Mouse (Mus musculus) liver, embryonic 14.5 days (tissue): ENCODE data around the gene Cct8l1. TPM values are rescaled to one million over a fixed set of nuclear protein-coding genes. Genes with fewer than 3 reads are reported as not detected.

Experiments
- ATAC-seq: fragments of 200-750 bp; cut with Nextera tagmentation; 2 replicates; pipeline ENCODE4 v1.8.0; 2017; ENCODE audit warnings: moderate number of reproducible peaks, mild to moderate bottlenecking, moderate library complexity; ENCODE audit not compliant: insufficient read depth
- DNase-seq, 3 experiments: peaks; one replicate each; pipeline ENCODE4 v3.0.0-alpha.2; 2012 to 2013; ENCODE audit warnings: low read depth in 3 of 3, low spot score in 3 of 3
- H3K27ac ChIP-seq: fragments of 300-500 bp; sonication (generic); 2 replicates; pipeline ENCODE4 v1.5.1; 2014; ENCODE audit warnings: moderate library complexity, mild to moderate bottlenecking, control low read depth, inconsistent platforms
- H3K27me3 ChIP-seq: fragments of 300-500 bp; sonication (generic); 2 replicates; pipeline ENCODE4 v1.6.1; 2014; ENCODE audit warnings: mild to moderate bottlenecking, low read length, moderate library complexity; ENCODE audit not compliant: control insufficient read depth, insufficient read depth
- H3K36me3 ChIP-seq: fragments of 300-500 bp; sonication (generic); replicated peaks from 2 replicates; pipeline ENCODE4 v1.6.1; 2014; ENCODE audit warnings: low read depth; ENCODE audit not compliant: control insufficient read depth, insufficient read depth
- H3K4me1 ChIP-seq, 2 experiments: fragments of 200-500 bp in 1 of 2; fragments of 300-500 bp in 1 of 2; sonication (generic) in 1 of 2; replicated peaks; 2 replicates each; pipeline ENCODE4 v1.6.1; 2012 to 2014; ENCODE audit warnings: antibody characterized with exemption in 1 of 2, inconsistent platforms in 1 of 2, low read length in 1 of 2; ENCODE audit not compliant: control insufficient read depth in 2 of 2, insufficient read depth in 2 of 2
- H3K4me2 ChIP-seq: fragments of 300-500 bp; sonication (generic); 2 replicates; pipeline ENCODE4 v1.6.1; 2014; ENCODE audit warnings: low read depth, mild to moderate bottlenecking, control low read depth, moderate library complexity
- H3K4me3 ChIP-seq, 2 experiments: fragments of 200-500 bp in 1 of 2; fragments of 300-500 bp in 1 of 2; sonication (generic) in 1 of 2; 2 replicates each; pipeline ENCODE4 v1.5.1; 2012 to 2014; ENCODE audit warnings: low read depth in 2 of 2, low read length in 2 of 2, mild to moderate bottlenecking in 2 of 2, control low read depth in 1 of 2, inconsistent platforms in 1 of 2, moderate library complexity in 1 of 2; ENCODE audit not compliant: insufficient read depth in 1 of 2
- H3K9ac ChIP-seq: fragments of 300-500 bp; sonication (generic); replicated peaks from 2 replicates; pipeline ENCODE4 v1.6.1; 2014; ENCODE audit warnings: mild to moderate bottlenecking, control low read depth, moderate library complexity
- H3K9me3 ChIP-seq: fragments of 300-500 bp; sonication (generic); 2 replicates; pipeline ENCODE4 v1.6.1; 2016; ENCODE audit warnings: low read length, mixed read lengths; ENCODE audit not compliant: control insufficient read depth
- CTCF ChIP-seq: IDR thresholded peaks from 2 replicates; pipeline ENCODE4 v1.5.1; 2016; ENCODE audit warnings: antibody characterized with exemption, low read depth, control low read depth
- EP300 ChIP-seq: IDR thresholded peaks from 2 replicates; pipeline ENCODE4 v1.6.1; 2016; ENCODE audit warnings: antibody characterized with exemption, low read depth
- WGBS: fragments of 180-500 bp; shearing (Covaris S2); extraction: QIAGEN DNeasy Blood & Tissue Kit; methylation state at CpG from one replicate; pipeline ENCODE4 v1.1.7; 2014; ENCODE audit not compliant: insufficient replicate concordance; 5-methylcytosine and 5-hydroxymethylcytosine counted together
- polyA plus RNA-seq, 2 experiments: library from polyadenylated mRNA; depleted of rRNA in 1 of 2; stranded (reverse) in 1 of 2; unstranded in 1 of 2; fragments of >200 nt; fragmentation: Nextera tagmentation in 1 of 2; extraction: Ambion mirVana in 1 of 2; gene quantifications; 2 replicates each; pipeline versions ENCODE4 v1.2.1 to v1.2.3; 2012 to 2014

Cct8l1 gene
- polyA plus RNA-seq, 2 experiments: not detected

DNA sequence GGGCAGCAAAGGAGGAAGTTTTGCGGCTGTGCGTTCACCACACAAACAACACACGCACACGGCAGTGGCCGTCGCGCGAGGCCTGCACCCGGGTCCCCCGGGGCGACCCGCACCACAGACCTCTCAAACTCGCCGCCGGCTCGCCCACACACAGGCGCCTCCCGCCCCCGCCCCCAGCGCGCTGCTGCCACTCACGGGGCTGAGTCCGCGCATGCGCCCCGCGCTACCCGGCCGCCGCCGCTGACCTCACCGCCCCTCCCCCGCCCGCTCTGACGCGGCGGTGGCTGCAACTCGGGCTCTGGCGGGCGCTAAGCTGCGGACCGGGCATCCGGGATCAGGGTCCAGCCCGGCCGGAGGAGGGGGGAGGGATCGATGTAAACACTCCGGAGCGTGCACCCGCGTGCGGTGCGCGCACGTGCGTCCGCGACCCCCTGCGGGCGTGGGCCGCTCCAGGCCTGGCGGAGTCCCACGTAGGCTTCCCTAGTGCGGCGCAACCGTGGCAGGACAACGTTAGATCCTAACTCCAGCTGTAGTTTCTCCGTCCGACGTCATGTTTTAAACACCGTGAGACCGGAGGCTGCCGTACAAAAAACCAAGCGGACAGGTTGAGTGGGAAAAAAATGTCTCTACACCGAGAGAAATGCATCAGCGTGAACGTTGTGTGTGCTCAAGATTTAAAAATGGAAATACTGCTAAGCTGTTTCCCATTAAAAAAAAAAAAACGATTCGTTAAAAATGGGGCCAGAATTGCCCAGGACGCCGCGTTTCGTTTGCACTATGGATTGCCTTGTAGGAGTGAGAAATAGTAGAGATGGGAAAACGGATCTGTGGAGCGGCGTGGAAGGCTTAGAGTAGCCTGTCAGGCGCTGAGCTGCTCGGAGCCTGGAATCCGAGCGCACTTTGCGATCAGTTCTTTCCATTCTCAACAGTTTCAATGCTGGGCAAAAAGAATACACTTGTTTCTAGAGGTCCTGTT lies 16.2 kb upstream of the Cct8l1 start:
- peak overlapping the region; percentile 100 for H3K27ac ChIP-seq
- peak overlapping the region; percentile 74 to 97 for H3K4me3 ChIP-seq
- no peaks in the 10 kb centered on the region for H3K9me3 ChIP-seq
- ATAC-seq (peak; percentile 78), DNase-seq (peak; percentile 83 to 85 (median 85))
- no peaks in the 10 kb centered on the region for H3K36me3 ChIP-seq
- peaks cover 7 to 12% of the 10 kb centered on the region in 2 experiments for H3K4me1 ChIP-seq
- WGBS: under 1% methylated on average over 78 of the region's 90 CpGs
- H3K27me3 ChIP-seq: no peaks in the 10 kb centered on the region
- TF ChIP-seq CTCF: no peak
- TF ChIP-seq EP300: no peak
- H3K9ac ChIP-seq: peak overlapping the region; percentile 99
- H3K4me2 ChIP-seq: peak overlapping the region; percentile 99

DNA sequence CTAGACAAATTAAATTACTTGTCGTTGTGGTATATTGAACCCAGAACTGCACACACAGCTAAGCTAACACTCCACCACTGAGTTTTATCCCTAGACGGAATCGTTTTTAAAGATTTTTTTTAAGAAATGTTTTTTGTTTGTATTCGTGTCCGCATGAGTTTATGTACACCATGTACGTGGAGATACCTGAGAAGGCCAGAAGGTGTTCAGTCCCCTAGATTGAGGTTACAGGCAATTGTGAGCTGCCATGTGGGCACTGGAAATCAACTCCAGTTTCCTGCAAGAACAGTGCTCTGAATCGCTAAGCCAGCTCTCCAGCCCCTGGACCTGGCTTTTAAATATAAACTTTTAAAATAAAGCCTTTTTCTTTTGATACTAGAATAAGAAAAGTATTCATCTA lies 15.2 kb upstream of the Cct8l1 start:
- no peaks in the 10 kb centered on the region for H3K9me3 ChIP-seq
- 67% methylated on average over 7 of the region's 7 CpGs for WGBS
- no peak overlapping the region for H3K27ac ChIP-seq
- ATAC-seq (no peak), DNase-seq (no peak)
- peak overlapping the region in 1 of 2 experiments; percentile 97; a peak in 2 of 4 replicates for H3K4me3 ChIP-seq
- H3K4me1 ChIP-seq: peaks cover 7 to 12% of the 10 kb centered on the region in 2 experiments
- no peak for TF ChIP-seq CTCF
- TF ChIP-seq EP300: no peak
- H3K4me2 ChIP-seq: peak overlapping the region; percentile 99
- H3K36me3 ChIP-seq: no peaks in the 10 kb centered on the region
- no peaks in the 10 kb centered on the region for H3K27me3 ChIP-seq
- H3K9ac ChIP-seq: peak overlapping the region; percentile 99

DNA sequence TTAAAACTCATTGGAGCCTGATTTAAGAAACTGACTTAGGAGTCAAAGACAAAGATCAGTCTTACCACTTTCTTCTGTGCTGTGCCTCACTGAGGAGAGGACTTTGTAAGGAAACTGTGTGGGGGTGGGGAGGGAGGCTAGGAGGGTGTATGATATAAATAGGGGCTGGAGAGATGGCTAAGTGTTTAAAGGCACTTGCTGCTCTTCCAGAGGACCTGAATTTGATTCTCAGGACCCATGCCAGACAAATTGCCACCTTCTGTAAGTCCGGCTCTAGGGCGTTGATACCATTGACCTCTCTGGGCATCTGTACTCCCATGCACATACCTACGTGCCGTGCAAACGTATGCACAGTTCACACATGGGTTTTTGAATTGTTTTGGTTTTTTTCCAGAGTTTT lies 9.8 kb upstream of the Cct8l1 start:
- no peak for TF ChIP-seq EP300
- no peak for TF ChIP-seq CTCF
- Histone ChIP-seq H3K9ac (no peak overlapping the region), H3K4me1 (no peaks in the 10 kb centered on the region), H3K4me3 (no peak overlapping the region), H3K4me2 (no peak overlapping the region), H3K27me3 (no peaks in the 10 kb centered on the region), H3K36me3 (no peaks in the 10 kb centered on the region), H3K9me3 (no peaks in the 10 kb centered on the region), H3K27ac (no peak overlapping the region)
- 84% methylated on average over 5 of the region's 5 CpGs for WGBS
- no peak for DNase-seq
- ATAC-seq: no peak

GRCm38 (mm10) chr5:25516301-25516895 lies 531 bp downstream of the Cct8l1 start:
- H3K27ac ChIP-seq: no peak overlapping the region

GRCm38 (mm10) chr5:25517550-25517949 lies 1.7 kb downstream of the Cct8l1 start:
- ATAC-seq (no peak), DNase-seq (no peak)
- Histone ChIP-seq H3K4me1 (no peaks in the 10 kb centered on the region), H3K9ac (no peak overlapping the region), H3K27me3 (no peaks in the 10 kb centered on the region), H3K27ac (no peak overlapping the region), H3K36me3 (no peaks in the 10 kb centered on the region), H3K4me2 (no peak overlapping the region), H3K4me3 (no peak overlapping the region), H3K9me3 (no peaks in the 10 kb centered on the region)
- 63% methylated on average over 5 of the region's 5 CpGs for WGBS
- TF ChIP-seq CTCF (no peak), EP300 (no peak)

More at GRCm38 (mm10) chr5:25516301-25516895, 531 bp downstream of the Cct8l1 start:
- H3K4me1 ChIP-seq: no peaks in the 10 kb centered on the region
- WGBS: 80% methylated on average over 11 of the region's 11 CpGs
- no peaks in the 10 kb centered on the region for H3K27me3 ChIP-seq
- DNase-seq: no peak
- no peak overlapping the region for H3K4me2 ChIP-seq
- TF ChIP-seq EP300: no peak
- no peaks in the 10 kb centered on the region for H3K9me3 ChIP-seq
- H3K4me3 ChIP-seq: no peak overlapping the region
- H3K9ac ChIP-seq: no peak overlapping the region
- no peaks in the 10 kb centered on the region for H3K36me3 ChIP-seq
- ATAC-seq: no peak
